Mouse (Mus musculus): ENCODE measurements around the gene Kctd6.

Kctd6 gene

GRCm38 (mm10) chr14:8224805-8225204 is 10.9 kb downstream of the Kctd6 start:
- ChIA-PET CTCF (no interaction called here), POLR2A (interaction anchor here in 3 of 4 experiments (0.7 to 1.7 kb wide), 3 partner anchors 9 to 346 kb away, joined by 3 to 6 read pairs (median 3); no protein-coding TSS in a partner anchor)

GRCm38 (mm10) chr14:8229367-8230019 is 15.6 kb downstream of the Kctd6 start:
- POLR2A ChIA-PET: interaction anchor here in 2 of 4 experiments (0.9 to 2.6 kb wide), 9 partner anchors 9 to 15 kb away, joined by 3 to 7 read pairs (median 5); partner anchors contain the start of gene Kctd6 (in 1 of the 2)
- CTCF ChIA-PET: interaction anchor here in 3 of 4 experiments (0.6 to 1.5 kb wide), 8 partner anchors 9 to 127 kb away, joined by 3 to 7 read pairs (median 4); no protein-coding TSS in a partner anchor

GRCm38 (mm10) chr14:8232155-8232910 is 18.4 kb downstream of the Kctd6 start:
- ChIA-PET CTCF (no interaction called here), POLR2A (interaction anchor here in 2 of 4 experiments (0.8 to 1.5 kb wide), 3 partner anchors 13 to 66 kb away, joined by 3 to 6 read pairs (median 3); partner anchors contain the start of gene Kctd6 (in 1 of the 2))

GRCm38 (mm10) chr14:8233252-8233651 is 19.3 kb downstream of the Kctd6 start:
- CTCF ChIA-PET: no interaction called here
- POLR2A ChIA-PET: interaction anchor here in 1 of 4 experiments (1.5 kb wide), 1 partner anchor 19 kb away, joined by 3 read pairs; the partner anchor contains the start of gene Kctd6

GRCm38 (mm10) chr14:8241816-8242215 is 27.9 kb downstream of the Kctd6 start:
- CTCF ChIA-PET: interaction anchor here (0.6 to 3.6 kb wide), 26 partner anchors 12 to 277 kb away, joined by 3 to 34 read pairs (median 4); no protein-coding TSS in a partner anchor
- POLR2A ChIA-PET: interaction anchor here (1.0 to 2.0 kb wide), 9 partner anchors 9 to 105 kb away, joined by 3 to 6 read pairs (median 5); partner anchors contain the start of gene Kctd6 (in 2 of the 4)

- ChIA-PET POLR2A (interaction anchor here (0.8 to 2.0 kb wide), 15 partner anchors 9 to 104 kb away, joined by 3 to 9 read pairs (median 4); partner anchors contain the start of gene Kctd6 (in 2 of the 4)), CTCF (interaction anchor here (0.6 to 3.6 kb wide), 26 partner anchors 13 to 278 kb away, joined by 3 to 34 read pairs (median 4); no protein-coding TSS in a partner anchor)
These were observed 28.5 kb downstream of the Kctd6 start for GRCm38 (mm10) chr14:8242388-8242920.

GRCm38 (mm10) chr14:8243136-8243888 is 29.4 kb downstream of the Kctd6 start:
- CTCF ChIA-PET: interaction anchor here (0.8 to 3.6 kb wide), 21 partner anchors 17 to 279 kb away, joined by 3 to 34 read pairs (median 4); no protein-coding TSS in a partner anchor
- POLR2A ChIA-PET: interaction anchor here in 3 of 4 experiments (0.6 to 2.0 kb wide), 16 partner anchors 9 to 273 kb away, joined by 3 to 9 read pairs (median 4); partner anchors contain the start of gene Kctd6 (in 2 of the 3)

- CTCF ChIA-PET: interaction anchor here in 2 of 4 experiments (0.8 to 3.6 kb wide), 5 partner anchors 24 to 103 kb away, joined by 4 to 34 read pairs (median 6); no protein-coding TSS in a partner anchor
- POLR2A ChIA-PET: interaction anchor here in 2 of 4 experiments (0.6 to 0.8 kb wide), 4 partner anchors 13 to 274 kb away, joined by 3 to 9 read pairs (median 6); no protein-coding TSS in a partner anchor
These were observed 30.3 kb downstream of the Kctd6 start for GRCm38 (mm10) chr14:8244211-8244611.

- CTCF ChIA-PET: interaction anchor here in 2 of 4 experiments (0.6 to 1.2 kb wide), 2 partner anchors 9 to 27 kb away, joined by 3 read pairs; no protein-coding TSS in a partner anchor
- POLR2A ChIA-PET: interaction anchor here in 1 of 4 experiments (0.6 to 1.5 kb wide), 3 partner anchors 28 to 213 kb away, joined by 3 to 4 read pairs (median 4); no protein-coding TSS in a partner anchor
These were observed 32.9 kb downstream of the Kctd6 start for GRCm38 (mm10) chr14:8246878-8247277.

GRCm38 (mm10) chr14:8249206-8249605 is 35.3 kb downstream of the Kctd6 start:
- ChIA-PET POLR2A (no interaction called here), CTCF (no interaction called here)

GRCm38 (mm10) chr14:8250141-8250871 is 36.4 kb downstream of the Kctd6 start:
- POLR2A ChIA-PET: interaction anchor here in 1 of 4 experiments (1.8 kb wide), 1 partner anchor 8 kb away, joined by 4 read pairs; no protein-coding TSS in a partner anchor
- CTCF ChIA-PET: no interaction called here

- ChIA-PET POLR2A (interaction anchor here in 2 of 4 experiments (0.9 to 1.8 kb wide), 3 partner anchors 9 to 29 kb away, joined by 3 to 4 read pairs (median 3); no protein-coding TSS in a partner anchor), CTCF (no interaction called here)
These were observed 37.5 kb downstream of the Kctd6 start for GRCm38 (mm10) chr14:8251330-8251885.

- ChIA-PET POLR2A (no interaction called here), CTCF (interaction anchor here in 2 of 4 experiments (0.6 to 1.3 kb wide), 6 partner anchors 13 to 162 kb away, joined by 3 to 7 read pairs (median 4); no protein-coding TSS in a partner anchor)
These were observed 41.3 kb downstream of the Kctd6 start for GRCm38 (mm10) chr14:8255076-8255729.

GRCm38 (mm10) chr14:8256072-8256471 is 42.1 kb downstream of the Kctd6 start:
- CTCF ChIA-PET: interaction anchor here in 1 of 4 experiments (0.8 to 1.3 kb wide), 2 partner anchors 44 to 164 kb away, joined by 4 to 6 read pairs; no protein-coding TSS in a partner anchor
- POLR2A ChIA-PET: no interaction called here

- POLR2A ChIA-PET: no interaction called here
- CTCF ChIA-PET: interaction anchor here in 1 of 4 experiments (0.8 kb wide), 1 partner anchor 164 kb away, joined by 6 read pairs; no protein-coding TSS in a partner anchor
These were observed 42.9 kb downstream of the Kctd6 start for GRCm38 (mm10) chr14:8256881-8257280.
